Mouse (Mus musculus): ENCODE results near the gene Arnt2. TPM values are rescaled to one million over a fixed set of nuclear protein-coding genes. Genes with fewer than 3 reads are reported as not detected.

The Arnt2 gene
- polyA plus RNA-seq, 1 experiment from 2014 or later = 0.15 TPM

DNA sequence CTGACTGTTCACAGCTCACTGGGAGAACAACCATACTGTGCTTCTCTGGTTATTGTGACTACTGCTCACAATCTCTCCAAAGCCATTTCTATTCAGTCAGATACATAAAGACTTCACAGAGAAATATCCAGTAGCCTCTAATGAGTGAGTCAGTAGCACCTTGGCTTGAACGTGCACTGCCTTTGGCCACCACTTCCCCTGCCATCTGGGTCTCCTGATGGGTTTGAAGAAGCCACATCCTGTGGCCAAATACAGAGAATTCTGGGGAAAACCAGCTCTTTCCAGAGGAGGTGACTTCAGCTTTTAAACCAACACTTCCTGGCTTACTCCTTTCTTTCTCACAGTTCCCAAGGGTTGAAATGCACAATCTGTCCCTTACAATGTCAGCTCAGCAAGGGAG, 69.0 kb downstream of the Arnt2 start:
- Histone ChIP-seq H3K4me2 (ENCODE audit: low read depth, low read length) (no peak overlapping the region), H3K4me3 (ENCODE audit: low read depth, low read length) (no peak overlapping the region)

DNA sequence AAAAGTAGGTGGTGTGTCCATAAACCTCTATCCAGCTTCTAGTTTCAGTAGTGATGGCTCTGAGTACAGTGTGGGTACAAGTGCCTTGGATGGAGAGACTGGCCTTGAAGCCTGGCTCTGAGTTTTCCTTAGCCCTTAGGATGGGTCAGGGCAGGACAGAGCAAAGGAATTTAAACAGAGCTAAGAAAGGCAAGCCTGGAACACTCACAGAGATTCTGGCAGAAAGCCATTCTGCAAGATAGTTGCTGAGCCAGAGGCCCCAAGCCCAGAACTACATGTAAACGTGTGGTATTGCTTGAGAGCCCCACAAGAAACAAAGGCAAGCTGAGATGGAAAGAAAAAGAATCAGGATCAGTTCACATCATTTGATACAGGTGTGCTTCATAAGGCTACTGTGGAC, 70.8 kb downstream of the Arnt2 start:
- no peak overlapping the region for H3K4me3 ChIP-seq (ENCODE audit: low read depth, low read length)
- no peak overlapping the region for H3K9ac ChIP-seq (ENCODE audit: low read depth, low read length)
- H3K27me3 ChIP-seq (ENCODE audit: control insufficient read depth, insufficient read depth, low read depth, low read length) = no peaks in the 10 kb centered on the region
- H3K4me2 ChIP-seq (ENCODE audit: low read depth, low read length) = no peak overlapping the region
- H3K9me3 ChIP-seq (replicated peaks; ENCODE audit: control insufficient read depth, low read length) = no peaks in the 10 kb centered on the region; the same call in 1 of the 2 replicates
- H3K36me3 ChIP-seq (ENCODE audit: control insufficient read depth, insufficient read depth) = no peaks in the 10 kb centered on the region
- no peaks in the 10 kb centered on the region for H3K4me1 ChIP-seq (ENCODE audit: control insufficient read depth, low read depth, low read length)
- no peak for ATAC-seq (ENCODE audit: low read depth)
- no peak overlapping the region for H3K27ac ChIP-seq (ENCODE audit: low read length)
- whole genome bisulfite sequencing (ENCODE audit: insufficient replicate concordance) = 34% methylated on average over 1 of the region's 1 CpGs

More for the DNA sequence above, 69.0 kb downstream of the Arnt2 start:
- no peaks in the 10 kb centered on the region for H3K4me1 ChIP-seq (ENCODE audit: control insufficient read depth, low read depth, low read length)
- no peaks in the 10 kb centered on the region; the same call in 1 of the 2 replicates for H3K9me3 ChIP-seq (replicated peaks; ENCODE audit: control insufficient read depth, low read length)
- 22% methylated on average over 1 of the region's 1 CpGs for WGBS (ENCODE audit: insufficient replicate concordance)
- H3K36me3 ChIP-seq (ENCODE audit: control insufficient read depth, insufficient read depth) = no peaks in the 10 kb centered on the region
- no peak overlapping the region for H3K27ac ChIP-seq (ENCODE audit: low read length)
- no peak for ATAC-seq (ENCODE audit: low read depth)
- H3K9ac ChIP-seq (ENCODE audit: low read depth, low read length) = no peak overlapping the region
- H3K27me3 ChIP-seq (ENCODE audit: control insufficient read depth, insufficient read depth, low read depth, low read length) = no peaks in the 10 kb centered on the region

- H3K4me1 ChIP-seq (ENCODE audit: control insufficient read depth, low read depth, low read length) = no peaks in the 10 kb centered on the region
- no peaks in the 10 kb centered on the region for H3K9me3 ChIP-seq (replicated peaks; ENCODE audit: control insufficient read depth, low read length)
- no peaks in the 10 kb centered on the region for H3K27me3 ChIP-seq (ENCODE audit: control insufficient read depth, insufficient read depth, low read depth, low read length)
- H3K36me3 ChIP-seq (ENCODE audit: control insufficient read depth, insufficient read depth) = no peaks in the 10 kb centered on the region
- no peak overlapping the region for H3K4me3 ChIP-seq (ENCODE audit: low read depth, low read length)
- WGBS (ENCODE audit: insufficient replicate concordance) = 56% methylated on average over 4 of the region's 4 CpGs
- ATAC-seq (ENCODE audit: low read depth) = no peak
- H3K9ac ChIP-seq (ENCODE audit: low read depth, low read length) = no peak overlapping the region
- H3K27ac ChIP-seq (ENCODE audit: low read length) = no peak overlapping the region
- H3K4me2 ChIP-seq (ENCODE audit: low read depth, low read length) = no peak overlapping the region
Measured at GRCm38 (mm10) chr7:84337768-84338167, 72.2 kb downstream of the Arnt2 start.

DNA sequence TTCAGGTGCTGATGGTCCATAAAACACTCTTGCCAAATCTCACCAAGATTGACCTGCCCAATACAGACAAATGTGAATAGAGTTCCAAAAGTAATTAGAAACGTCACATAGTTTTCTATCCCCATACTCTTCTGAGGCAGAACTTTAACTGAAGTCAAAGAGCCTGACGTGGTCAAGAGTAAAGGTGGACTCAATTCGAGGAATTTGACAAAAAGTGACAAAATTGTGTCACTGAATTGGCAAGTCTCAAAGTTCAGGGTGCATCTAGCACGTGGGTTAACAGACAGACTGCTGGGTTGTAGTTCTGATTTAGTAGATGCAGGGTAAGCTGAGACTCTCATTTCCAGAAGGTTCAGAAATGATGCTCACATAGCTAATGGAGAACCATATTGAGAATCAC, 73.1 kb downstream of the Arnt2 start:
- Histone ChIP-seq H3K27ac (ENCODE audit: low read length) (no peak overlapping the region), H3K9ac (ENCODE audit: low read depth, low read length) (no peak overlapping the region), H3K4me3 (ENCODE audit: low read depth, low read length) (no peak overlapping the region), H3K9me3 (replicated peaks; ENCODE audit: control insufficient read depth, low read length) (no peaks in the 10 kb centered on the region), H3K36me3 (ENCODE audit: control insufficient read depth, insufficient read depth) (no peaks in the 10 kb centered on the region), H3K4me1 (ENCODE audit: control insufficient read depth, low read depth, low read length) (no peaks in the 10 kb centered on the region), H3K27me3 (ENCODE audit: control insufficient read depth, insufficient read depth, low read depth, low read length) (no peaks in the 10 kb centered on the region), H3K4me2 (ENCODE audit: low read depth, low read length) (no peak overlapping the region)
- WGBS (ENCODE audit: insufficient replicate concordance) = 47% methylated on average over 4 of the region's 4 CpGs
- ATAC-seq (ENCODE audit: low read depth) = no peak

DNA sequence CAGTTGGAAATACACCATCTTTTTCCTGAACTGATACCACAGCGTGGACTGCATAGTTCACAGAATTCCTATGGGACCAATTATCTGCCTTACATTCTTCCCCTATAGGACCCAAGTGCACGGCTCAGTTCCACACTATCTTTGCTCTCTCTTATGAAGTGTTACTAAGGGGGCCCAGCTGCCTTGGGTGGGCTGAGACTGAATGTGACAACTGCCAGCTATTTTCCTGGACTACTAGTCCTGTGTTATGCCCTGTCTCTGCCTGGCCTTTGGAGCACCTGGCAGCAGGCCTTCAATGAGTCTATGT, 73.4 kb downstream of the Arnt2 start:
- Histone ChIP-seq H3K4me1 (ENCODE audit: control insufficient read depth, low read depth, low read length) (no peaks in the 10 kb centered on the region), H3K4me3 (ENCODE audit: low read depth, low read length) (no peak overlapping the region), H3K27me3 (ENCODE audit: control insufficient read depth, insufficient read depth, low read depth, low read length) (no peaks in the 10 kb centered on the region), H3K4me2 (ENCODE audit: low read depth, low read length) (no peak overlapping the region), H3K9me3 (replicated peaks; ENCODE audit: control insufficient read depth, low read length) (no peaks in the 10 kb centered on the region), H3K36me3 (ENCODE audit: control insufficient read depth, insufficient read depth) (no peaks in the 10 kb centered on the region), H3K9ac (ENCODE audit: low read depth, low read length) (no peak overlapping the region), H3K27ac (ENCODE audit: low read length) (no peak overlapping the region)
- 50% methylated on average over 2 of the region's 2 CpGs for WGBS (ENCODE audit: insufficient replicate concordance)
- no peak for ATAC-seq (ENCODE audit: low read depth)

- 55% methylated on average over 6 of the region's 6 CpGs for WGBS (ENCODE audit: insufficient replicate concordance)
- Histone ChIP-seq H3K4me2 (ENCODE audit: low read depth, low read length) (no peak overlapping the region), H3K27ac (ENCODE audit: low read length) (no peak overlapping the region), H3K36me3 (ENCODE audit: control insufficient read depth, insufficient read depth) (no peaks in the 10 kb centered on the region), H3K4me3 (ENCODE audit: low read depth, low read length) (no peak overlapping the region), H3K9me3 (replicated peaks; ENCODE audit: control insufficient read depth, low read length) (no peaks in the 10 kb centered on the region), H3K27me3 (ENCODE audit: control insufficient read depth, insufficient read depth, low read depth, low read length) (no peaks in the 10 kb centered on the region), H3K9ac (ENCODE audit: low read depth, low read length) (no peak overlapping the region), H3K4me1 (ENCODE audit: control insufficient read depth, low read depth, low read length) (no peaks in the 10 kb centered on the region)
- ATAC-seq (ENCODE audit: low read depth) = no peak
Measured at GRCm38 (mm10) chr7:84335766-84336579, 74.0 kb downstream of the Arnt2 start.

DNA sequence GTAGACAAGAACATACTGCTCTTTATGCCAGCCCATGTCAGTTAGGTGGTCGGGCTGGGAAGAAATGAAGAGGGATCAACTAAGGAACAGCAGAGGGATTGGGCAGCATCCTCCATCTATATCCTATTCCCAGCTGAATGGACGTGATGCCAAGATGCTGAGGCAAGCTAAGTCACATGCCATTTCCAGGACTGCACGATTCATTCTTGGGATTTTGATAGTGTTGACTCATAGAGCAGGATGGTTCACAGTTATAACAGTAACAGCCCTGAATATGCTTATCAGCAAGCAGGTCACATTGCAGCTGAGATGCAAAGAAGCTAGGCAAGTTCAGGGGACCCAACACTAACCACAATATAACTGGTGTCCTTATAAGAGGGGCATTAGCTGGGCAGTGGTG, 76.0 kb downstream of the Arnt2 start:
- WGBS (ENCODE audit: insufficient replicate concordance) = 49% methylated on average over 3 of the region's 3 CpGs
- no peak overlapping the region for H3K27ac ChIP-seq (ENCODE audit: low read length)
- ATAC-seq (ENCODE audit: low read depth) = no peak

DNA sequence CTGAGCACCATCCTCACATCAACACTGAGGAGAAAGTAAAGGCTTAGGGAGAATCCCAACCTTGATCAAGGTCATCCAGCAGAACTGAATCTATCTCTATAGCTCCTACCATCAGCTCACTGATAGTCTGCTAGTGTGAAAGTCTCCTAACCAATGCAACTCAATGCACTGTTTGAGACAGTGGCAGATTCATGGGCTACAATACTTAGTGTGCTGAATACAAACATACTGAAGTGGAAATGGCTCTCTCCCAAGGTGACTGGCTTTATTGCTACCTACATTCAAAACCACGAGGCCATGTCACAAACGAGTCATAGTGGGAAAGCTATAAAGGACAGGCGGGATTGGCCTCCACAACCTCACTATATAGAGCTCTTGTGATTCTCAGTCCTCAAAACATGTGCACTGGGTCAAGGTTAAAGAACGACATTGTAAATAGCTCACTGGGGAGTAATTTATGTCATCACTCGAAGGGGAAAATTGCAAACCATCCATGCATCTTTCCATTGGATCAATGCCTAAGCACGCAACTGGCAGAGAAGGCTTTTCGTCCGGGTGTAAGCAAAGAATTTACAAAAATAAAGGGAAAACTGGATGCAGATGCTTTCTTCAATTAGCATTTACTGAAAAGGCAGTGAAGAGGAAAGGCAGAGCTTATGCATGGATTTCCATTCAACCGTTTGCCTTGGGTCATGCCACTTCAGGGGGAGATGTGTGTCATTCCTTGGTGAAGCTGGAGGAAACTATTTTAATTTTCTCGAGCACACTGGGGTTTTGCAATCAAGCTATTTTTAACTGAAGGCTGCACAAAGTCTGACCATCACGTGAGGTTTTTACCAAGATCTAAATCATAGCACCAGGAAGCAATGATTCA, 77.4 kb downstream of the Arnt2 start:
- Histone ChIP-seq H3K9me3 (replicated peaks; ENCODE audit: control insufficient read depth, low read length) (no peaks in the 10 kb centered on the region), H3K4me3 (ENCODE audit: low read depth, low read length) (no peak overlapping the region), H3K9ac (ENCODE audit: low read depth, low read length) (no peak overlapping the region), H3K4me2 (ENCODE audit: low read depth, low read length) (no peak overlapping the region), H3K27ac (ENCODE audit: low read length) (no peak overlapping the region), H3K36me3 (ENCODE audit: control insufficient read depth, insufficient read depth) (no peaks in the 10 kb centered on the region), H3K27me3 (ENCODE audit: control insufficient read depth, insufficient read depth, low read depth, low read length) (no peaks in the 10 kb centered on the region), H3K4me1 (ENCODE audit: control insufficient read depth, low read depth, low read length) (no peaks in the 10 kb centered on the region)
- ATAC-seq (ENCODE audit: low read depth) = no peak
- 45% methylated on average over 11 of the region's 11 CpGs for WGBS (ENCODE audit: insufficient replicate concordance)

More for the DNA sequence above, 76.0 kb downstream of the Arnt2 start:
- no peaks in the 10 kb centered on the region for H3K4me1 ChIP-seq (ENCODE audit: control insufficient read depth, low read depth, low read length)
- H3K4me3 ChIP-seq (ENCODE audit: low read depth, low read length) = no peak overlapping the region
- no peaks in the 10 kb centered on the region for H3K27me3 ChIP-seq (ENCODE audit: control insufficient read depth, insufficient read depth, low read depth, low read length)
- H3K9ac ChIP-seq (ENCODE audit: low read depth, low read length) = no peak overlapping the region
- no peaks in the 10 kb centered on the region for H3K36me3 ChIP-seq (ENCODE audit: control insufficient read depth, insufficient read depth)
- no peak overlapping the region for H3K4me2 ChIP-seq (ENCODE audit: low read depth, low read length)
- H3K9me3 ChIP-seq (replicated peaks; ENCODE audit: control insufficient read depth, low read length) = no peaks in the 10 kb centered on the region

- H3K9ac ChIP-seq (ENCODE audit: low read depth, low read length) = no peak overlapping the region
- WGBS (ENCODE audit: insufficient replicate concordance) = 32% methylated on average over 1 of the region's 1 CpGs
- no peak for ATAC-seq (ENCODE audit: low read depth)
- no peaks in the 10 kb centered on the region for H3K27me3 ChIP-seq (ENCODE audit: control insufficient read depth, insufficient read depth, low read depth, low read length)
- H3K4me2 ChIP-seq (ENCODE audit: low read depth, low read length) = no peak overlapping the region
- H3K27ac ChIP-seq (ENCODE audit: low read length) = no peak overlapping the region
- no peaks in the 10 kb centered on the region for H3K36me3 ChIP-seq (ENCODE audit: control insufficient read depth, insufficient read depth)
- no peaks in the 10 kb centered on the region for H3K4me1 ChIP-seq (ENCODE audit: control insufficient read depth, low read depth, low read length)
- no peak overlapping the region for H3K4me3 ChIP-seq (ENCODE audit: low read depth, low read length)
- H3K9me3 ChIP-seq (replicated peaks; ENCODE audit: control insufficient read depth, low read length) = no peaks in the 10 kb centered on the region
Measured at GRCm38 (mm10) chr7:84329174-84329583, 80.8 kb downstream of the Arnt2 start.

Measured in liver, embryonic 16.5 days (tissue).